Mouse (Mus musculus): ENCODE results near the gene Serbp1. TPM values are rescaled to one million over a fixed set of nuclear protein-coding genes. Genes with fewer than 3 reads are reported as not detected.
A peak's percentile ranks its signal among the peaks of the same experiment; 100 is the strongest.

Serbp1 gene
- total RNA-seq, 2 experiments from 2014 or later, result 227 to 243 TPM

DNA sequence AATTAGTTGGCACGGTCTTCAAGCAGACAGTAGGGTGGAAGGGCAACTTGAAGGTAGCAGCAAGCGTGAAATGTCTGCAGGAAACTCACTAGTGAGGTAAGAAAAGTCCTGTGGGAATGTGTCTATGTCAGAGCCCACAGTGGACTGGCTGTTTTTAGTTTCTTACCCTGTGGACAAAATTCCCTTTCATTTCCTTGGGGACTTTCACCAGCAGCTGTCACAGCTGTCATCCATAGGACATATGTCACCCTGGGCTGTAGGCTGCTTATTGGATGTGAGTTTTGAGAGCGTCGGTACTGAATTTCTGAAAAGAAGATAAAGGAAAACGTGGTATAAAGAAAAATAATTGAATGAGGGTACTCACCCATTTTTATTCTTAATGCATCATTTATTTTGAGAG lies 60.8 kb downstream of the Serbp1 start:
- DNase-seq (ENCODE audit: low spot score in 2 of 2), result no peak

DNA sequence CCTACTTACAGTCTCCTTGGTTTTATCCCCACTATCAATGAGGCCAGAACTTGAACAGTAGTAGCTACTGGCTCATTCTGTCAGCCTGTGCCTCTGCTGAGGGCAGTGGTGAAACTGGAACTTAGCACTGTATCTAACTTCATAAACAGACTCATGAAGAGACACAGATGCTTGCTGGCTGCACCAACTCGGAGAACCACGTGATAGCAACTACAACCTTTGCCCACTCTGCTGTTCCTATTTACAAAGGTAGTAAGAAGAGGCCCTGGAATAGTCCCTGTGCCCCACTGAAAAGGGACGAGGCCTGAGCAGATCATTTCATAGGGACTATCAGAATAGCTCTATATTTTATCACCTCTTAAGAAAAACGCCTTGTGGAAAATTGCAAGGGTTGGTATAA lies 62.3 kb downstream of the Serbp1 start:
- no peak for DNase-seq (ENCODE audit: low spot score in 2 of 2)

- no peak for DNase-seq (ENCODE audit: low spot score in 2 of 2)
Measured at GRCm38 (mm10) chr6:67300710-67301163, 62.8 kb downstream of the Serbp1 start.

GRCm38 (mm10) chr6:67301230-67301629 lies 63.3 kb downstream of the Serbp1 start:
- DNase-seq (ENCODE audit: low spot score in 2 of 2), result no peak

DNA sequence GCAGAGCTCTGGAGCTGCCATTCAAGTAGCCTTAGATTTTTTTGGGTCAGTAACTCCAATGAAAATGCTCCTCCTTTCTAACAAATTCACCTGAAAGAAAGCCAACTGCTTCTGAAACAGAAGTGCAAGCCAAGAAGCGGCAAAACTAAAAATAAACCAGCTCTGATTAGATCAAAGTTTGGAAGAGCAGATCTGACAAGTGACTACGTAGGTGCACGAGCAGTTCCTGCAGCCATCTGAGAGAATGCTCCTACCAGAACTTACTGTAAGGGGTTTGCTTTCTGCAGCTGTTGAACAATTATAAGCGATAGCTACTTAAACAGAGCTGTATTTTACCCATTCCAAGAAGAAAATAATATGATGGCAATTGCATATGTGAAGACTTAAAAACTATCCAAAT lies 64.5 kb downstream of the Serbp1 start:
- DNase-seq (ENCODE audit: low spot score in 2 of 2), result no peak

DNA sequence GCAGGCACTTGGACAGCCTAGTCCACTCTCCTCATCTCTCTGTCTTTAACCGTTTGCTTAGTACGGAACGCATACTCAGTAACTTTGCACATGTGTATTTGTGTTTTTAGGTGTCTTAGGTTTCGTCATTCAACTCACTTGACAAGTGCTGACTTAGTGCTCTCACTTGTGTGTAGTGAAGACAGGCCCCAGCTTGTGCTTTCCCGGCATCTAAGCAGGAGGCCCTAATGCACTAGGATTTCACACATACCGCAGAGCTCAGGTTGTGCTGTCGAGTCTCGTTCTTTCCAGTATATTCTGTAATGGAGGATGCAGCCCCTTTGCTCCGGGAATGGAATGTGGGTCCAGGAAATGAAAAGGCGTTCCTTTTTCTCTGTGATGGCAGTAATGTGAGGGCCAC lies 65.2 kb downstream of the Serbp1 start:
- no peak for DNase-seq (ENCODE audit: low spot score in 2 of 2)

- DNase-seq (ENCODE audit: low spot score in 2 of 2), result no peak
Measured at GRCm38 (mm10) chr6:67308994-67309393, 71.0 kb downstream of the Serbp1 start.

GRCm38 (mm10) chr6:67309752-67310151 lies 71.8 kb downstream of the Serbp1 start:
- DNase-seq (ENCODE audit: low spot score in 2 of 2), result no peak

GRCm38 (mm10) chr6:67314697-67315096 lies 76.7 kb downstream of the Serbp1 start:
- no peak for DNase-seq (ENCODE audit: low spot score in 2 of 2)

- no peak for DNase-seq (ENCODE audit: low spot score in 2 of 2)
Measured at GRCm38 (mm10) chr6:67317068-67317467, 79.1 kb downstream of the Serbp1 start.

- no peak for DNase-seq (ENCODE audit: low spot score in 2 of 2)
Measured at GRCm38 (mm10) chr6:67317827-67318338, 79.9 kb downstream of the Serbp1 start.

- DNase-seq (ENCODE audit: low spot score in 2 of 2), result peak in 1 of 2 experiments; percentile 54
Measured at GRCm38 (mm10) chr6:67318451-67318850, 80.5 kb downstream of the Serbp1 start.

- no peak for DNase-seq (ENCODE audit: low spot score in 2 of 2)
Measured at GRCm38 (mm10) chr6:67323788-67324187, 85.8 kb downstream of the Serbp1 start.

- no peak for DNase-seq (ENCODE audit: low spot score in 2 of 2)
Measured at GRCm38 (mm10) chr6:67337943-67338342, 100.0 kb downstream of the Serbp1 start.

DNA sequence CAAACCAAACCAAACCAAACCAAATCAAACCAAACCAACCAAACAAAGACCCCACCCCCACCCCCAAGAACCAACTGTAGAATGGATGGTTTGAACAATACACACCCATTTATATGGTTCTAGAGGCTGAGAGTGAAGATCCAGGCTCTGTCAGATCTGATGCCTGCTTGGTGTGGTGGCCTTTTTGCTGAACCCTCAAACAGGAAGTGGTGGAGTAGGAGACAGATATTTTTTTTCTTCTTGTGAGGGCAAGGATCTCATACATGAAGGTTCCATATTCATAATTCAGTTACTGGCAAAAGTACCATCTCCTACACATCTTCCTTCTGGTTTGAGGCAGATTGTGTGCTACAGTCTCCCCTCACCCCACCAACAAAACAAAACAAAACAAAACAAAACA lies 101.5 kb downstream of the Serbp1 start:
- no peak for DNase-seq (ENCODE audit: low spot score in 2 of 2)

Other genes with a start within 250 kb of the Serbp1 start
- gene Gadd45a, start 200.7 kb upstream of the Serbp1 start, total RNA-seq (2021), result 1 to 10 TPM; 7.0 to 8.2 TPM
- not detected for gene Il12rb2, start 138.0 kb downstream of the Serbp1 start, total RNA-seq (2021)